Mouse (Mus musculus): ENCODE results near the gene Pxdc1. TPM values are rescaled to one million over a fixed set of nuclear protein-coding genes. Genes with fewer than 3 reads are reported as not detected.

The Pxdc1 gene
- polyA plus RNA-seq, 1 experiment from 2014 or later = 27.8 TPM

- Histone ChIP-seq H3K4me3 (ENCODE audit: control insufficient read depth in 1 of 2, insufficient read depth in 1 of 2, low read depth in 1 of 2, low read length in 2 of 2) (no peak overlapping the region), H3K4me1 (ENCODE audit: control insufficient read depth in 2 of 2, insufficient read depth in 2 of 2, low read length in 2 of 2) (peaks cover 10 to 22% of the 10 kb centered on the region in 2 experiments; a peak in 3 of 4 replicates), H3K9ac (ENCODE audit: low read length) (no peak overlapping the region), H3K9me3 (ENCODE audit: control insufficient read depth, low read length) (no peaks in the 10 kb centered on the region), H3K27me3 (ENCODE audit: control insufficient read depth, insufficient read depth, low read length) (no peaks in the 10 kb centered on the region), H3K36me3 (ENCODE audit: control insufficient read depth, insufficient read depth, low read length) (peaks cover 11% of the 10 kb centered on the region), H3K27ac (replicated peaks in 1 of 2; ENCODE audit: control insufficient read depth in 1 of 2, insufficient read depth in 1 of 2, low read depth in 2 of 2, low read length in 2 of 2) (no peak overlapping the region), H3K4me2 (ENCODE audit: low read length) (no peak overlapping the region)
- no peak for ATAC-seq (ENCODE audit: insufficient number of reproducible peaks, insufficient read depth, low FRiP score, low read depth)
- WGBS = 31% methylated on average over 7 of the region's 7 CpGs
Observed at GRCm38 (mm10) chr13:34642941-34643875, 10.1 kb downstream of the Pxdc1 start.

- H3K9ac ChIP-seq (ENCODE audit: low read length) = no peak overlapping the region
- H3K4me3 ChIP-seq (ENCODE audit: control insufficient read depth in 1 of 2, insufficient read depth in 1 of 2, low read depth in 1 of 2, low read length in 2 of 2) = no peak overlapping the region
- H3K27me3 ChIP-seq (ENCODE audit: control insufficient read depth, insufficient read depth, low read length) = no peaks in the 10 kb centered on the region
- 56% methylated on average over 2 of the region's 2 CpGs for WGBS
- ATAC-seq (ENCODE audit: insufficient number of reproducible peaks, insufficient read depth, low FRiP score, low read depth) = no peak
- peaks cover 5 to 14% of the 10 kb centered on the region in 2 experiments; a peak in 3 of 4 replicates for H3K4me1 ChIP-seq (ENCODE audit: control insufficient read depth in 2 of 2, insufficient read depth in 2 of 2, low read length in 2 of 2)
- H3K4me2 ChIP-seq (ENCODE audit: low read length) = no peak overlapping the region
- H3K27ac ChIP-seq (replicated peaks in 1 of 2; ENCODE audit: control insufficient read depth in 1 of 2, insufficient read depth in 1 of 2, low read depth in 2 of 2, low read length in 2 of 2) = no peak overlapping the region
- no peaks in the 10 kb centered on the region for H3K9me3 ChIP-seq (ENCODE audit: control insufficient read depth, low read length)
- peaks cover 25% of the 10 kb centered on the region for H3K36me3 ChIP-seq (ENCODE audit: control insufficient read depth, insufficient read depth, low read length)
Observed at GRCm38 (mm10) chr13:34641066-34641465, 12.2 kb downstream of the Pxdc1 start.

GRCm38 (mm10) chr13:34635978-34636377, 17.3 kb downstream of the Pxdc1 start:
- Histone ChIP-seq H3K4me3 (ENCODE audit: control insufficient read depth in 1 of 2, insufficient read depth in 1 of 2, low read depth in 1 of 2, low read length in 2 of 2) (no peak overlapping the region), H3K4me1 (ENCODE audit: control insufficient read depth in 2 of 2, insufficient read depth in 2 of 2, low read length in 2 of 2) (no peaks in the 10 kb centered on the region), H3K36me3 (ENCODE audit: control insufficient read depth, insufficient read depth, low read length) (peaks cover 45% of the 10 kb centered on the region), H3K9ac (ENCODE audit: low read length) (no peak overlapping the region), H3K4me2 (ENCODE audit: low read length) (no peak overlapping the region), H3K9me3 (ENCODE audit: control insufficient read depth, low read length) (no peaks in the 10 kb centered on the region), H3K27me3 (ENCODE audit: control insufficient read depth, insufficient read depth, low read length) (no peaks in the 10 kb centered on the region), H3K27ac (replicated peaks in 1 of 2; ENCODE audit: control insufficient read depth in 1 of 2, insufficient read depth in 1 of 2, low read depth in 2 of 2, low read length in 2 of 2) (no peak overlapping the region)
- no peak for ATAC-seq (ENCODE audit: insufficient number of reproducible peaks, insufficient read depth, low FRiP score, low read depth)
- WGBS = 30% methylated on average over 5 of the region's 5 CpGs

GRCm38 (mm10) chr13:34630319-34630718, 23.0 kb downstream of the Pxdc1 start:
- H3K9me3 ChIP-seq (ENCODE audit: control insufficient read depth, low read length) = no peaks in the 10 kb centered on the region
- H3K4me2 ChIP-seq (ENCODE audit: low read length) = no peak overlapping the region
- no peak overlapping the region for H3K27ac ChIP-seq (replicated peaks in 1 of 2; ENCODE audit: control insufficient read depth in 1 of 2, insufficient read depth in 1 of 2, low read depth in 2 of 2, low read length in 2 of 2)
- no peaks in the 10 kb centered on the region for H3K4me1 ChIP-seq (ENCODE audit: control insufficient read depth in 2 of 2, insufficient read depth in 2 of 2, low read length in 2 of 2)
- 91% methylated on average over 8 of the region's 8 CpGs for WGBS
- no peak for ATAC-seq (ENCODE audit: insufficient number of reproducible peaks, insufficient read depth, low FRiP score, low read depth)
- H3K27me3 ChIP-seq (ENCODE audit: control insufficient read depth, insufficient read depth, low read length) = no peaks in the 10 kb centered on the region
- no peak overlapping the region for H3K9ac ChIP-seq (ENCODE audit: low read length)
- H3K4me3 ChIP-seq (ENCODE audit: control insufficient read depth in 1 of 2, insufficient read depth in 1 of 2, low read depth in 1 of 2, low read length in 2 of 2) = no peak overlapping the region
- H3K36me3 ChIP-seq (ENCODE audit: control insufficient read depth, insufficient read depth, low read length) = peaks cover 40% of the 10 kb centered on the region

GRCm38 (mm10) chr13:34629741-34630140, 23.5 kb downstream of the Pxdc1 start:
- Histone ChIP-seq H3K4me2 (ENCODE audit: low read length) (no peak overlapping the region), H3K36me3 (ENCODE audit: control insufficient read depth, insufficient read depth, low read length) (peaks cover 35% of the 10 kb centered on the region), H3K4me3 (ENCODE audit: control insufficient read depth in 1 of 2, insufficient read depth in 1 of 2, low read depth in 1 of 2, low read length in 2 of 2) (no peak overlapping the region), H3K27me3 (ENCODE audit: control insufficient read depth, insufficient read depth, low read length) (no peaks in the 10 kb centered on the region), H3K27ac (replicated peaks in 1 of 2; ENCODE audit: control insufficient read depth in 1 of 2, insufficient read depth in 1 of 2, low read depth in 2 of 2, low read length in 2 of 2) (no peak overlapping the region), H3K9ac (ENCODE audit: low read length) (no peak overlapping the region), H3K9me3 (ENCODE audit: control insufficient read depth, low read length) (no peaks in the 10 kb centered on the region), H3K4me1 (ENCODE audit: control insufficient read depth in 2 of 2, insufficient read depth in 2 of 2, low read length in 2 of 2) (no peaks in the 10 kb centered on the region)
- no peak for ATAC-seq (ENCODE audit: insufficient number of reproducible peaks, insufficient read depth, low FRiP score, low read depth)
- WGBS = 90% methylated on average over 5 of the region's 5 CpGs

GRCm38 (mm10) chr13:34627446-34627845, 25.8 kb downstream of the Pxdc1 start:
- 43% methylated on average over 3 of the region's 3 CpGs for WGBS
- Histone ChIP-seq H3K27me3 (ENCODE audit: control insufficient read depth, insufficient read depth, low read length) (no peaks in the 10 kb centered on the region), H3K36me3 (ENCODE audit: control insufficient read depth, insufficient read depth, low read length) (peaks cover 25% of the 10 kb centered on the region; the same call in 1 of the 2 replicates), H3K4me1 (ENCODE audit: control insufficient read depth in 2 of 2, insufficient read depth in 2 of 2, low read length in 2 of 2) (no peaks in the 10 kb centered on the region), H3K9me3 (ENCODE audit: control insufficient read depth, low read length) (no peaks in the 10 kb centered on the region), H3K4me3 (ENCODE audit: control insufficient read depth in 1 of 2, insufficient read depth in 1 of 2, low read depth in 1 of 2, low read length in 2 of 2) (no peak overlapping the region), H3K9ac (ENCODE audit: low read length) (no peak overlapping the region), H3K4me2 (ENCODE audit: low read length) (no peak overlapping the region), H3K27ac (replicated peaks in 1 of 2; ENCODE audit: control insufficient read depth in 1 of 2, insufficient read depth in 1 of 2, low read depth in 2 of 2, low read length in 2 of 2) (no peak overlapping the region)
- ATAC-seq (ENCODE audit: insufficient number of reproducible peaks, insufficient read depth, low FRiP score, low read depth) = no peak

- H3K4me2 ChIP-seq (ENCODE audit: low read length) = no peak overlapping the region
- 82% methylated on average over 2 of the region's 2 CpGs for WGBS
- H3K9me3 ChIP-seq (ENCODE audit: control insufficient read depth, low read length) = no peaks in the 10 kb centered on the region
- no peak overlapping the region for H3K9ac ChIP-seq (ENCODE audit: low read length)
- no peak for ATAC-seq (ENCODE audit: insufficient number of reproducible peaks, insufficient read depth, low FRiP score, low read depth)
- H3K27me3 ChIP-seq (ENCODE audit: control insufficient read depth, insufficient read depth, low read length) = no peaks in the 10 kb centered on the region
- H3K4me1 ChIP-seq (ENCODE audit: control insufficient read depth in 2 of 2, insufficient read depth in 2 of 2, low read length in 2 of 2) = no peaks in the 10 kb centered on the region
- H3K36me3 ChIP-seq (ENCODE audit: control insufficient read depth, insufficient read depth, low read length) = peaks cover 17% of the 10 kb centered on the region; the same call in 1 of the 2 replicates
- no peak overlapping the region for H3K27ac ChIP-seq (replicated peaks in 1 of 2; ENCODE audit: control insufficient read depth in 1 of 2, insufficient read depth in 1 of 2, low read depth in 2 of 2, low read length in 2 of 2)
- no peak overlapping the region for H3K4me3 ChIP-seq (ENCODE audit: control insufficient read depth in 1 of 2, insufficient read depth in 1 of 2, low read depth in 1 of 2, low read length in 2 of 2)
Observed at GRCm38 (mm10) chr13:34624414-34624813, 28.9 kb downstream of the Pxdc1 start.

All from heart, embryonic 14.5 days (tissue).